Mouse (Mus musculus): Measurements from ENCODE around the gene Camk1. TPM values are rescaled to one million over a fixed set of nuclear protein-coding genes. Genes with fewer than 3 reads are reported as not detected.

The Camk1 gene
- polyA plus RNA-seq, 1 experiment from 2014 or later, result 87.8 TPM

DNA sequence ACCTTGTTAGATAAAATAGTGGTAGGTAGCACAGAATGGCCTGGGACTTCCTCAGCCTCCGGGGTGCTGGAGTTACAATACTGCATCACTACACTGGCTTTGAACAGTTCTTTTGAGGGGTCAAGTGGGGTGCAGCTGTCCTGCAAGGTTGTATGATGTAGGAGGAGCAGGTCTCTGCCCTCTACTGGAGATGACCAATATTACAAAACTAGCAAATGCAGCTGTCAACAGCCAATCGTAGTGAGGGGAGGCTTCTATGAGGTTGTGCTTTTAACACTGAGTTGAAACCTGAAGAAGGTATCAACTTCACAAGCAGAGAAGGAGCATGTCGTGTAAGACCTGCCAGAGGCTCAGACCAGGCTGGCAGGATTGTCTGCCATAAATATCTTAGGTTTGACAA is 41.5 kb downstream of the Camk1 start:
- Histone ChIP-seq H3K9ac (ENCODE audit: low read length) (no peak overlapping the region), H3K4me1 (ENCODE audit: control insufficient read depth, insufficient read depth, low read length) (peaks cover 4% of the 10 kb centered on the region; the same call in 1 of the 2 replicates), H3K9me3 (replicated peaks; ENCODE audit: control insufficient read depth, low read length) (no peaks in the 10 kb centered on the region), H3K4me2 (ENCODE audit: low read depth, low read length) (no peak overlapping the region), H3K27me3 (ENCODE audit: control insufficient read depth, insufficient read depth, low read length) (no peaks in the 10 kb centered on the region), H3K27ac (ENCODE audit: low read length) (no peak overlapping the region), H3K4me3 (replicated peaks; ENCODE audit: low read length) (no peak overlapping the region), H3K36me3 (ENCODE audit: control insufficient read depth, insufficient read depth, low read length) (no peaks in the 10 kb centered on the region)
- 21% methylated on average over 3 of the region's 3 CpGs for WGBS
- no peak for ATAC-seq (ENCODE audit: insufficient read depth, low FRiP score)

DNA sequence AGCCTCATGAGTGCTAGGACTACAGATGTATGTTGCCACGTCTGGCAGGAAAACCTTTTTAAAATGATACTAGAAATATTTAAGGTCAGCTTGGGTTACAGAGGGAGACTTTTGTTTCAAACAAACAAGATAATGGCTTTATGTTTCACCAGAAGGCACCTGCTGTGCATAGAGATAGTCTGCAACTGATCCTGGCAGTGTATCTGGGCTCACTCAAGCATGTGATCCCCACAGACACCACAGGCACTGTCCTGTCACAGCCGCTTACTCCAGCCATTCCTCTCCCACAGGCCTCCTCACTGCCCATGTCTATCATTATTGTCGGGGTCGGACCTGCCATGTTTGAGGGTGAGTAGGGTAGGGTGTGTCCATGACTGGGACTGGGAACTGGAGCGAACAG is 42.4 kb downstream of the Camk1 start:
- H3K36me3 ChIP-seq (ENCODE audit: control insufficient read depth, insufficient read depth, low read length), result no peaks in the 10 kb centered on the region
- H3K4me3 ChIP-seq (replicated peaks; ENCODE audit: low read length), result no peak overlapping the region
- ATAC-seq (ENCODE audit: insufficient read depth, low FRiP score), result no peak
- no peak overlapping the region for H3K4me2 ChIP-seq (ENCODE audit: low read depth, low read length)
- peaks cover 4% of the 10 kb centered on the region; the same call in 1 of the 2 replicates for H3K4me1 ChIP-seq (ENCODE audit: control insufficient read depth, insufficient read depth, low read length)
- no peaks in the 10 kb centered on the region for H3K27me3 ChIP-seq (ENCODE audit: control insufficient read depth, insufficient read depth, low read length)
- no peak overlapping the region for H3K27ac ChIP-seq (ENCODE audit: low read length)
- H3K9ac ChIP-seq (ENCODE audit: low read length), result no peak overlapping the region
- no peaks in the 10 kb centered on the region for H3K9me3 ChIP-seq (replicated peaks; ENCODE audit: control insufficient read depth, low read length)
- WGBS, result 87% methylated on average over 5 of the region's 5 CpGs

DNA sequence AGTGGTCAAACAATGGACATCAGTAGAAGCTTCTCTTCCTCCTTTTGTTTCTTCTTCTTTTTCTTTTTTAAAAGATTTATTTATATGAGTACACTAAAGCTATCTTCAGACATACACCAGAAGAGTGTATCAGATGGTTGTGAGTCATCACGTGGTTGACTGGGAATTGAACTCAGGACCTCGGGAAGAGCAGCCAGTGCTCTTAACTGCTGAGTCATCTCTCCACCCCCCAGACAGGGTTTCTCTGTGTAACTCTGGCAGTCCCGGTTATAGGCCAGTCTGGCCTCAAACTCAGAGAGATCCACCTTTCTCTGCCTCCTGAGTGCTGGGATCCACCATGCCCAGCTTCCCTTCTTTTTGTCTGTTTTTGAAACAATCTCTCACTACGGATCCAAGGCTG is 47.1 kb downstream of the Camk1 start:
- no peaks in the 10 kb centered on the region for H3K9me3 ChIP-seq (replicated peaks; ENCODE audit: control insufficient read depth, low read length)
- H3K4me2 ChIP-seq (ENCODE audit: low read depth, low read length), result no peak overlapping the region
- no peaks in the 10 kb centered on the region for H3K4me1 ChIP-seq (ENCODE audit: control insufficient read depth, insufficient read depth, low read length)
- no peaks in the 10 kb centered on the region; the same call in 1 of the 2 replicates for H3K27me3 ChIP-seq (ENCODE audit: control insufficient read depth, insufficient read depth, low read length)
- no peaks in the 10 kb centered on the region for H3K36me3 ChIP-seq (ENCODE audit: control insufficient read depth, insufficient read depth, low read length)
- 62% methylated on average over 4 of the region's 4 CpGs for WGBS
- no peak overlapping the region for H3K9ac ChIP-seq (ENCODE audit: low read length)
- ATAC-seq (ENCODE audit: insufficient read depth, low FRiP score), result no peak
- H3K4me3 ChIP-seq (replicated peaks; ENCODE audit: low read length), result no peak overlapping the region
- H3K27ac ChIP-seq (ENCODE audit: low read length), result no peak overlapping the region

DNA sequence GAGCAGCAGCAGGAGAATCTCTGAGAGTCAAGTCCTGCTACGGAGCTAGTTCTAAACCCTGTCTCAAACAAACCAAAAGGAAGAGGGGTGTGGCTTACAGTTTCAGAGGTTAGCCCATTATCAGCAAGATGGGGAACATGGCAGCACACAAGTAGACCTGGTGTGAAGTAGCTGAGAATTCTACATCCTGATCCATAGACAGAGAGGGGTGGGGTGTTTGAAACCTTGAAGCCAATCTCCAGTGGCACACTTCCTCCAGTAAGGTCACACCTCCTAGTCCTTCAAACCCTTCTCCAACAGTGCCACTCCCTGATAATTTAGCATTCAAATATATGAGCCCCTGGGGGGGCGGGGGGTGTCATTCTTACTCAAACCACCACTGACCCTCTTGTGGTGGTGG is 47.7 kb downstream of the Camk1 start:
- Histone ChIP-seq H3K9ac (ENCODE audit: low read length) (no peak overlapping the region), H3K4me1 (ENCODE audit: control insufficient read depth, insufficient read depth, low read length) (no peaks in the 10 kb centered on the region)
- WGBS, result 85% methylated on average over 2 of the region's 2 CpGs

DNA sequence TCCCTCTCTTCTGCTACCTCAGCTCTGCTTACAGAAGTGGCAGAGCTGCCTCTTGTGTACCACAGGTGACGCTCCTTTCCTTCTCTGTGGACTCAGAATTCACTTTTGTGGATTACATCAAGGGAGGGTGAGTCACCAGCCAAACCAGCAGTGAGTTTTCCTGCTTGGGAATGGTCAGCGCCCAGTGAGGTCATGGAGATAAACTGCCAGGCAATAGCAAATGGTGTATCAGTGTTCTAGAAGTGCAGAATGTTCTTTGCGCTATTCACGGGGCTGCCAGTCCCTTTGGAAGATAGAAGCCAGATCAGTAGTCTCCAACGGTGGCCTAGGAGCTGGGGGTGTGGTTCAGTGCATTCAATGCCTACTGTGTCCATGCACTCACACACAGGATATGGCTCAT is 50.8 kb downstream of the Camk1 start:
- Histone ChIP-seq H3K4me3 (replicated peaks; ENCODE audit: low read length) (no peak overlapping the region), H3K36me3 (ENCODE audit: control insufficient read depth, insufficient read depth, low read length) (no peaks in the 10 kb centered on the region), H3K27me3 (ENCODE audit: control insufficient read depth, insufficient read depth, low read length) (no peaks in the 10 kb centered on the region; the same call in 1 of the 2 replicates), H3K9ac (ENCODE audit: low read length) (no peak overlapping the region), H3K9me3 (replicated peaks; ENCODE audit: control insufficient read depth, low read length) (no peaks in the 10 kb centered on the region), H3K27ac (ENCODE audit: low read length) (no peak overlapping the region), H3K4me2 (ENCODE audit: low read depth, low read length) (no peak overlapping the region), H3K4me1 (ENCODE audit: control insufficient read depth, insufficient read depth, low read length) (no peaks in the 10 kb centered on the region)
- WGBS, result 69% methylated on average over 5 of the region's 5 CpGs
- ATAC-seq (ENCODE audit: insufficient read depth, low FRiP score), result no peak

More for the DNA sequence above, 47.7 kb downstream of the Camk1 start:
- Histone ChIP-seq H3K27ac (ENCODE audit: low read length) (no peak overlapping the region), H3K9me3 (replicated peaks; ENCODE audit: control insufficient read depth, low read length) (no peaks in the 10 kb centered on the region), H3K27me3 (ENCODE audit: control insufficient read depth, insufficient read depth, low read length) (no peaks in the 10 kb centered on the region; the same call in 1 of the 2 replicates), H3K4me3 (replicated peaks; ENCODE audit: low read length) (no peak overlapping the region), H3K4me2 (ENCODE audit: low read depth, low read length) (no peak overlapping the region), H3K36me3 (ENCODE audit: control insufficient read depth, insufficient read depth, low read length) (no peaks in the 10 kb centered on the region)
- no peak for ATAC-seq (ENCODE audit: insufficient read depth, low FRiP score)

DNA sequence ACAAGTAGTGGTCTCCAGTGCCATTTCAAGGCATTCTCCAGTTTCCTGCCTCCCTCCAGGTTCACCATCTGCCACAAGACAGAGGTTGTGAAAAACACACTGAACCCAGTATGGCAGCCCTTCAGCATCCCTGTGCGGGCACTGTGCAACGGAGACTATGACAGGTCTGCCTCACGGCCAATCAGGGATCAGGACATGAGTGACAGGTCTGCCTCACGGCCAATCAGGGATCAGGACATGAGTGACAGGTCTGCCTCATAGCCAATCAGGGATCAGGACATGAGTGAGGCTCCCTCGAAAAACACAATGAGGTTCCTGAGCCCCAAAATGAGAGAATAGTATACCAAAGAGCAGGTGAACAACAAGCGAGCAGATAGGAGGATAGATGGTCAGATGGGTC is 53.4 kb downstream of the Camk1 start:
- H3K27me3 ChIP-seq (ENCODE audit: control insufficient read depth, insufficient read depth, low read length), result no peaks in the 10 kb centered on the region; the same call in 1 of the 2 replicates
- no peak for ATAC-seq (ENCODE audit: insufficient read depth, low FRiP score)
- H3K36me3 ChIP-seq (ENCODE audit: control insufficient read depth, insufficient read depth, low read length), result no peaks in the 10 kb centered on the region
- H3K4me1 ChIP-seq (ENCODE audit: control insufficient read depth, insufficient read depth, low read length), result no peaks in the 10 kb centered on the region
- H3K4me2 ChIP-seq (ENCODE audit: low read depth, low read length), result no peak overlapping the region
- H3K27ac ChIP-seq (ENCODE audit: low read length), result no peak overlapping the region
- H3K9me3 ChIP-seq (replicated peaks; ENCODE audit: control insufficient read depth, low read length), result no peaks in the 10 kb centered on the region
- no peak overlapping the region for H3K9ac ChIP-seq (ENCODE audit: low read length)
- no peak overlapping the region for H3K4me3 ChIP-seq (replicated peaks; ENCODE audit: low read length)
- 66% methylated on average over 6 of the region's 6 CpGs for WGBS

DNA sequence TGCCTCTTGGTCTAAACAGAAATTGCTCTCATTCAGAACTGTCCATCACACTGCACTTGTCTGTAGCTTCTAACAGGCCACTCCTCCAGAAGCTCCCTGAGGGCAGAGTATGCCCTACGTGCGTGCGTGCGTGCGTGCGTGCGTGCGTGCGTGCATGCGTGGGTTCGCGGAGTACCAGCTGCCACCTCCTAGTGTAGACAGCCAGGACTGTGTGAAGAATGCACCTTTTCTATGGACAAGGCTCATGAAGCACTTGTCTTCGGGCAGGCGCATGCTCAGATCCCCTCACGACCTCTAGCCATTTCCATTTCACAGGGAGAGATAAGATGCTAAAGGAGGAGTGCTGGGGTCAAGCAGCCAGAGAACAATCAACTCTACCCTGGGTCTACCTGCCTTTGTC is 54.4 kb downstream of the Camk1 start:
- no peak overlapping the region for H3K4me3 ChIP-seq (replicated peaks; ENCODE audit: low read length)
- no peak for ATAC-seq (ENCODE audit: insufficient read depth, low FRiP score)
- no peak overlapping the region for H3K27ac ChIP-seq (ENCODE audit: low read length)
- H3K4me2 ChIP-seq (ENCODE audit: low read depth, low read length), result no peak overlapping the region
- no peak overlapping the region for H3K9ac ChIP-seq (ENCODE audit: low read length)
- no peaks in the 10 kb centered on the region for H3K36me3 ChIP-seq (ENCODE audit: control insufficient read depth, insufficient read depth, low read length)
- H3K9me3 ChIP-seq (replicated peaks; ENCODE audit: control insufficient read depth, low read length), result no peaks in the 10 kb centered on the region
- WGBS, result 94% methylated on average over 15 of the region's 15 CpGs
- H3K4me1 ChIP-seq (ENCODE audit: control insufficient read depth, insufficient read depth, low read length), result no peaks in the 10 kb centered on the region
- H3K27me3 ChIP-seq (ENCODE audit: control insufficient read depth, insufficient read depth, low read length), result peaks cover 2% of the 10 kb centered on the region; the same call in 1 of the 2 replicates

DNA sequence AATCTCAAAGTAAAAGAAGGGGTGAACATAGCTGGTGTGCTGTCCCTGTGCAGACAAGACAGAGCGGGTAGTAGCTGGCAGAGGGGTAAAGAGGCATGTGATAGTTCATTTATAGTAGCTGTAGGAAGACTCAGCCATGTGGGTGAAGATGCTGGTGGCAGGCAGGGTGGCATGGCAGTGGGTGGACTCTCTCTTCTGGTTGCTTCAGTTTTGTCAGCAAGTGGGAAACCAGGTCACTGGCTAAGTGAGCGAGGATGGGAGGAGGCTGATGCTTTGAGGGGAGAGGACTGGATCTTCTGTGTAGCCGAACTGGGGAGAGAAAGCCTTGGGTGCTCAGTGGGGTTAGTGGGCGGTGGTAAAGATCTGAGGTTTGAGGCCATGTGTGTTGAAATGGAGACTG is 56.5 kb downstream of the Camk1 start:
- H3K27ac ChIP-seq (ENCODE audit: low read length), result no peak overlapping the region
- H3K9me3 ChIP-seq (replicated peaks; ENCODE audit: control insufficient read depth, low read length), result no peaks in the 10 kb centered on the region
- H3K4me2 ChIP-seq (ENCODE audit: low read depth, low read length), result no peak overlapping the region
- 68% methylated on average over 4 of the region's 4 CpGs for WGBS
- H3K9ac ChIP-seq (ENCODE audit: low read length), result no peak overlapping the region
- peaks cover 23% of the 10 kb centered on the region for H3K27me3 ChIP-seq (ENCODE audit: control insufficient read depth, insufficient read depth, low read length)
- H3K4me1 ChIP-seq (ENCODE audit: control insufficient read depth, insufficient read depth, low read length), result peaks cover 2% of the 10 kb centered on the region; the same call in 1 of the 2 replicates
- no peaks in the 10 kb centered on the region for H3K36me3 ChIP-seq (ENCODE audit: control insufficient read depth, insufficient read depth, low read length)
- no peak for ATAC-seq (ENCODE audit: insufficient read depth, low FRiP score)
- no peak overlapping the region for H3K4me3 ChIP-seq (replicated peaks; ENCODE audit: low read length)

DNA sequence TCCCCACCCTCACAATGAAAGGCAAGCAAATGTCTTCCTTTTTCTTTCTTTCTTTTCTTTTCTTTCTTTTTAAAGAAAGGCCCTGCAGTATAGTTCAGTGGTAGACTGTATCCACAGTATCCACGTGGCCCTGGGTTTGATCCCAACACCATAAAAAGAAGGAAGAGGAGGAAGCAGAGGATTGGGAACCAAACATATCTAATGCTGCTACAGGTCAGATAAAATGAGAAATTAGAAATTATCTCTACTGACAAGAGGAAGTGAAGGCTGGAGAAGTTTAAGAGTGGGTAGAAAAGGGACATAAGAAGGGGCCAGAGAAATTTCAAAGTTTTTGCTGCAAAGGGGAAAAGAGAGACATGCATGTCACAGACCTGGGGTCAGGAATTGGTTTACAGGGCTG is 57.5 kb downstream of the Camk1 start:
- Histone ChIP-seq H3K36me3 (ENCODE audit: control insufficient read depth, insufficient read depth, low read length) (no peaks in the 10 kb centered on the region), H3K4me2 (ENCODE audit: low read depth, low read length) (no peak overlapping the region), H3K9me3 (replicated peaks; ENCODE audit: control insufficient read depth, low read length) (no peaks in the 10 kb centered on the region), H3K27ac (ENCODE audit: low read length) (no peak overlapping the region), H3K4me1 (ENCODE audit: control insufficient read depth, insufficient read depth, low read length) (peaks cover 5% of the 10 kb centered on the region; the same call in 1 of the 2 replicates), H3K27me3 (ENCODE audit: control insufficient read depth, insufficient read depth, low read length) (peaks cover 31% of the 10 kb centered on the region), H3K9ac (ENCODE audit: low read length) (no peak overlapping the region), H3K4me3 (replicated peaks; ENCODE audit: low read length) (no peak overlapping the region)
- ATAC-seq (ENCODE audit: insufficient read depth, low FRiP score), result no peak
- WGBS, result 48% methylated on average over 1 of the region's 1 CpGs

DNA sequence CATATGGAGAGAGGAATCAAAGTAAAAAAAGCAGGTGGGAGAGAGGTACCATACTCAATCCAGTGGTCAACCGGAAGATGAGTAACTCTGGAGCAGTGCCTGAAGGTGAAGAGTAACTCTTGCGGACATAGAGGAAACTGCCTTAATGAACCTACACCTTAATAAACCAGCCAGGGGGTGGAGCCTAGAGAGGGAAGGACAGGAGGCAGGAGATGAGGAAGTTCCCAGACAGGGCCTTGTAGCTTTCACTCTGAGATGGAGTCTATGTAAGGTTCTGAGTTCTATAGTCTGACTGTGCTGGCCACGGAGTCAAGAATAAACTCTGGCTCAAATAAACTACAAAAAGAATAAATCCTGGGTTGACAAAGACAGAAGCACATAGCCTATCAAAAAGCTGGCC is 58.9 kb downstream of the Camk1 start:
- Histone ChIP-seq H3K9me3 (replicated peaks; ENCODE audit: control insufficient read depth, low read length) (no peaks in the 10 kb centered on the region), H3K9ac (ENCODE audit: low read length) (no peak overlapping the region), H3K4me3 (replicated peaks; ENCODE audit: low read length) (no peak overlapping the region), H3K4me1 (ENCODE audit: control insufficient read depth, insufficient read depth, low read length) (peaks cover 5% of the 10 kb centered on the region; the same call in 1 of the 2 replicates), H3K27me3 (ENCODE audit: control insufficient read depth, insufficient read depth, low read length) (peaks cover 31% of the 10 kb centered on the region), H3K27ac (ENCODE audit: low read length) (no peak overlapping the region), H3K36me3 (ENCODE audit: control insufficient read depth, insufficient read depth, low read length) (no peaks in the 10 kb centered on the region), H3K4me2 (ENCODE audit: low read depth, low read length) (no peak overlapping the region)
- 70% methylated on average over 3 of the region's 3 CpGs for WGBS
- ATAC-seq (ENCODE audit: insufficient read depth, low FRiP score), result no peak
